Mouse (Mus musculus) thymus, adult 2 months (tissue): ENCODE data around the gene Pla2g4d. TPM values are rescaled to one million over a fixed set of nuclear protein-coding genes. Genes with fewer than 3 reads are reported as not detected.

Experiments used
- DNase-seq: peaks from one replicate; pipeline ENCODE4 v3.0.0; 2021
- H3K27ac ChIP-seq: fragments of 200-500 bp; 2 replicates; pipeline ENCODE4 v1.5.1; 2012; ENCODE audit warnings: low read length, control low read depth; ENCODE audit not compliant: control insufficient read depth, insufficient read depth
- H3K27me3 ChIP-seq: fragments of 200-500 bp; 2 replicates; pipeline ENCODE4 v1.6.1; 2012; ENCODE audit warnings: mild to moderate bottlenecking, low read length, moderate library complexity, mixed read lengths; ENCODE audit not compliant: control insufficient read depth, insufficient read depth
- H3K36me3 ChIP-seq: fragments of 200-500 bp; 2 replicates; pipeline ENCODE4 v1.6.1; 2012; ENCODE audit warnings: mild to moderate bottlenecking, low read length, moderate library complexity; ENCODE audit not compliant: control insufficient read depth, insufficient read depth
- H3K4me1 ChIP-seq: fragments of 200-500 bp; replicated peaks from 2 replicates; pipeline ENCODE4 v1.6.1; 2012; ENCODE audit warnings: low read length; ENCODE audit not compliant: control insufficient read depth, insufficient read depth
- H3K4me3 ChIP-seq: fragments of 200-500 bp; 2 replicates; pipeline ENCODE4 v1.5.1; 2012; ENCODE audit warnings: mild to moderate bottlenecking, low read length, control low read depth, moderate library complexity; ENCODE audit not compliant: control insufficient read depth, insufficient read depth
- CTCF ChIP-seq: fragments of 200-500 bp; IDR thresholded peaks from 2 replicates; pipeline ENCODE4 v1.5.1; 2012; ENCODE audit warnings: mild to moderate bottlenecking, control low read depth, low read length, moderate library complexity, borderline replicate concordance; ENCODE audit not compliant: control insufficient read depth, poor library complexity, insufficient read depth; ENCODE audit errors: extremely low read depth
- POLR2A ChIP-seq: fragments of 200-500 bp; IDR thresholded peaks from 2 replicates; pipeline ENCODE4 v1.6.1; 2012; ENCODE audit warnings: mild to moderate bottlenecking, low read length, control low read depth, moderate library complexity; ENCODE audit not compliant: control insufficient read depth, poor library complexity, insufficient read depth; ENCODE audit errors: extremely low read depth
- WGBS: fragments of 180-500 bp; shearing (Covaris S2); methylation state at CpG from one replicate; pipeline ENCODE4 v1.1.7; 2018; 5-methylcytosine and 5-hydroxymethylcytosine counted together
- polyA plus RNA-seq: library from polyadenylated mRNA; depleted of rRNA; stranded (reverse); fragments of >200 nt; gene quantifications from 2 replicates; pipeline ENCODE4 v1.2.3, GENCODE M21; 2012

Pla2g4d gene
- polyA plus RNA-seq, 1 experiment, result 0.19 TPM

DNA sequence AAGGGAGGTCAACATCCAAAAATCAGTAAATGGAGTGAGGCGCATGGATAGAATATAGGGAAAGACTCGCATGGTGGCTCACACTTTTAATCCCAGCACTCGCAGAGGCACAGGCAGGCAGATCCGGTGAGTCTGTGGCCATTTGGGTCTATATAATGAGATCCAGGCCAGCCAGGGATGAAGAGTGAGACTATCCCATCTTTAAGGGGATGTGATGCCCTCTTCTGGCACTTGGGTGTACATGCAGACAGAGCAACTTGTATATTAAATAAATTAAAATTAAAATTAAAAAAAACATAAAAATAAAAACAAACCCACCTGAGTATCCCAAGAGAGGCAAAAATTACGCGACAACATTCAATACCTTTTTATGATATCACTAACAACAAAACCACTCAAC, 23.5 kb downstream of the Pla2g4d start:
- Histone ChIP-seq H3K27ac (no peak overlapping the region), H3K36me3 (no peaks in the 10 kb centered on the region), H3K27me3 (no peaks in the 10 kb centered on the region), H3K4me1 (no peaks in the 10 kb centered on the region), H3K4me3 (no peak overlapping the region)
- DNase-seq, result no peak
- 84% methylated on average over 6 of the region's 6 CpGs for WGBS
- TF ChIP-seq CTCF (no peak), POLR2A (no peak)

DNA sequence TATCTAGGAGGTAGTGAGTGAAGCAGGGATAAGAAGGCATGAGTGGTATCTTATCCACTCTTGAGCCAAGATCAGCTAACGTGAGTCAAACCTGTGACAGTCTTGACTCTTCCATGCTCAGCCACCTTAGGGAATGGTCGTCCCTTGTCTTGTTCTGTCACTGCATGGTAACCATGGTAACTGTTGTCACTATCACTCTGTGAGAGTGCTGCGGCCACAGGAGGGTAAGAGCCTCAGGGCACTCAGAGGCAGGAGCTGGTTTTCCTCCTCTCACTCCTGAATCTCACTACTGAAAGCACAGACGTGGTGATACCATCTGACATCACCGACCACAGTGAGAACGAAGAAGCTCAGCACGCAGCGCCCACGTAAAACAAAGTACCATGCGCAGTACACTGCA, 24.1 kb downstream of the Pla2g4d start:
- Histone ChIP-seq H3K27me3 (no peaks in the 10 kb centered on the region), H3K4me1 (no peaks in the 10 kb centered on the region), H3K4me3 (no peak overlapping the region), H3K36me3 (no peaks in the 10 kb centered on the region), H3K27ac (no peak overlapping the region)
- TF ChIP-seq POLR2A, result no peak
- TF ChIP-seq CTCF, result no peak
- WGBS, result 86% methylated on average over 10 of the region's 10 CpGs
- DNase-seq, result no peak

DNA sequence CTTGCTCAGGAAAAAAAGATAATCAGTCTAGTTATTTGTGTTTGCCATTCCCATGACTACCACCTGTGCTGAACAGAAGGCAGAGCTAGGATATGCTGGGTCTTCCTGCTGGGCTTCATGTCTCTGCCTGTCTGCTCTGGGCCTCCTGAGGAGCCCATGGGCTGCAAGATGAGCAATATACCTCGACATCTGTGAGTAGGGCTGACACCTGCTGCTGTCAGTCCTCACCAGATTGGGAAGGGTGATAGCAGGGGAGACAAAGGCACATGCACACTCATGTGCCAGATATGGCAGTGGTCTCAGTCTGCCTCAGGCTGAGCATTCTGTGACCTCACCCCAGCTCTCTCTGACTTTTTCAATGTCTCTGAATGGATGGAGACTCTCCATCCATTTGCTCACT, 26.1 kb downstream of the Pla2g4d start:
- no peak overlapping the region for H3K4me3 ChIP-seq
- 19% methylated on average over 1 of the region's 1 CpGs for WGBS
- TF ChIP-seq CTCF, result no peak
- no peak for TF ChIP-seq POLR2A
- DNase-seq, result no peak
- no peaks in the 10 kb centered on the region for H3K36me3 ChIP-seq
- no peaks in the 10 kb centered on the region for H3K27me3 ChIP-seq
- H3K4me1 ChIP-seq, result no peaks in the 10 kb centered on the region
- H3K27ac ChIP-seq, result no peak overlapping the region

DNA sequence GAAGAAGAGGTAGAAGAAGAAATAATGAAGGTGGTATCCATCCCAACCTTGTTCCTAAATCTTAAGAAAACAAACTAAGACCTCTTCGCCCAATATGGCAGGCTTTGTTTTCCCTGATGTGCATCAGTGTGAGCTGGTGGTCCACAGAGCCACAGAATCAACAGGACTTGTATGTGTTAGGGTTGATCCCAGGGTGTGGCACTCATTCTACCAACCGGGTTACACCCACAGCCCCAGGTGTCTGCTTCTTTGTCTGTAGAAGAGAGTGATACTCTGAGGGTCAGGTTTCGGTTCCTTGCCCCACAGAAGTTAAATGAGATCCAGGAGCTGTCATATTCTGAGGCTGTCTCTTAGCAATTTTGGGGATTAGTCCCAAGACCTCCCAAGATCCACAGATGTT, 27.7 kb downstream of the Pla2g4d start:
- Histone ChIP-seq H3K4me3 (no peak overlapping the region), H3K36me3 (no peaks in the 10 kb centered on the region), H3K4me1 (no peaks in the 10 kb centered on the region), H3K27me3 (no peaks in the 10 kb centered on the region), H3K27ac (no peak overlapping the region)
- no peak for DNase-seq
- WGBS, result 85% methylated on average over 3 of the region's 3 CpGs
- no peak for TF ChIP-seq CTCF
- no peak for TF ChIP-seq POLR2A

DNA sequence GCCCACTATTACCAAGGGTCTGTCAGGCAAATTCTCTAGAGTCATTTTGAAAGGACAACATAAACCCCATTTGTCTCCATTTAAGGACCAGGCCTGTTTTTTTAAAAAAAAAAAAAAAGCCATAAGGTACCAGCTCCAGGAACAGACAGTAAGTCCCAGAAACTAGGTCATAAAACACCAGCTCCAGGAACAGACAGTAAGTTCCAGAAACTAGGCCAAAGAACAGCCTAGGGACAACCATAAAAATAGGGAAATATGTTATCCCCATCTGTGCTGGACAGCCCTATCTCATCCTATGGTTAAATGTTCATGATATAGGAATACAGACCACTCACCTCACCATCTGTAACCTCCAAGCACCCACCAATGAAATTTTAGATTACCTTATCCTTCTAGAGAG, 32.7 kb downstream of the Pla2g4d start:
- Histone ChIP-seq H3K4me1 (no peaks in the 10 kb centered on the region), H3K36me3 (no peaks in the 10 kb centered on the region), H3K27me3 (no peaks in the 10 kb centered on the region), H3K4me3 (no peak overlapping the region), H3K27ac (no peak overlapping the region)
- DNase-seq, result no peak
- TF ChIP-seq POLR2A (no peak), CTCF (no peak)

DNA sequence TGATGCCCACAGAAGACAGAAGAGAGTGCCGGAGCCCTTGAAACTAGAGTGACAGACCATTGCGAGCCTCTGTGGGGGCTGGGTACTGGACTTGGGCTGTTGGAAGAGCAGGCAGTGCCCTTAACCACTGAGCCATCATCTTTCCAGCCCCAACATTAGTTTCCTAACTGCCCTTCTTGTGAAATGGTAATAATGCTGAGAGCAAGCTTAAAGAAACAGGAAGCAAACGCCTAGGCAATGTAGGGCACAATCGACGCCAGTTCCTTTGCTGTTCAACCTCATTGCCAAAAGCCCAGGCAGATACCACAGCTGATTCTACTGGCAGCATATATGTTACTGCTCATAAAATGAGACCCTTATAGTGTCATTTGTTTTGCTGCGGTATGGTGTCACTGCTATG, 36.4 kb downstream of the Pla2g4d start:
- H3K4me3 ChIP-seq, result no peak overlapping the region
- H3K27me3 ChIP-seq, result no peaks in the 10 kb centered on the region
- H3K27ac ChIP-seq, result no peak overlapping the region
- no peak for DNase-seq
- H3K4me1 ChIP-seq, result no peaks in the 10 kb centered on the region
- 58% methylated on average over 6 of the region's 6 CpGs for WGBS
- TF ChIP-seq CTCF (no peak), POLR2A (no peak)
- no peaks in the 10 kb centered on the region for H3K36me3 ChIP-seq

DNA sequence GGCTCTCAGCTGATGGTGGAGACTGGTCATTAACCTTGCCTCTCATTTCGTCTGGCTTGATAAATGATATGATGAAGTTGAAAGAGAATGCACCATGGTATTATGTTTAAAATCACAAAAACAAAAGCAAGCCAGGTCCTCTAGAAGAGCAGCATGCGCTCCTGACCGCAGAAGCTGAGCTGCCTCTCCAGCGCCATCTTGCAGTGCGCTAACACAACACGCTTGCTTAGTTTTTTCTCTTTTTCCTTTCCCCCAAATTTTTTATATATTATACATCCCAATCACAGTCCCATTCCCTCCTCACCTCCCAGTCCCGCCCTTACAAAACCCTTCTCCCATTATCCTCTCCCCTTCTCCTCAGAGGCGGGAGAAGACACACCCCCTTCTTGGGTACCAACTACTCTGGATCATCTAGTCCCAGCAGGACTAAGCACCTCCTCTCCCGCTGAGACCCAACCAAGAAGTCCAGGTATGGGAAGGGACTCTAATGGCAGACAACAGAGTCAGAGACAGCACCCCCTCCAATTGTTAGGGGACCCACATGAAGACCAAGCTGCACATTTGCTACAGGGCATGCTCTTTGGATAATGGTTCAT, 43.5 kb downstream of the Pla2g4d start:
- no peak overlapping the region for H3K4me3 ChIP-seq
- 15% methylated on average over 9 of the region's 9 CpGs for WGBS
- H3K27ac ChIP-seq, result no peak overlapping the region

More for the DNA sequence above, 43.5 kb downstream of the Pla2g4d start:
- no peaks in the 10 kb centered on the region for H3K36me3 ChIP-seq
- peaks cover 4% of the 10 kb centered on the region; the same call in 1 of the 2 replicates for H3K27me3 ChIP-seq
- TF ChIP-seq CTCF (no peak), POLR2A (no peak)
- no peaks in the 10 kb centered on the region for H3K4me1 ChIP-seq
- DNase-seq, result no peak
